Mouse (Mus musculus) liver, embryonic 14.5 days (tissue): ENCODE results near the gene Jdp2. TPM values are rescaled to one million over a fixed set of nuclear protein-coding genes. Genes with fewer than 3 reads are reported as not detected.

Experiments used
- ATAC-seq: fragments of 200-750 bp; cut with Nextera tagmentation; 2 replicates; pipeline ENCODE4 v1.8.0; 2017; ENCODE audit warnings: moderate number of reproducible peaks, mild to moderate bottlenecking, moderate library complexity; ENCODE audit not compliant: insufficient read depth
- DNase-seq, 3 experiments: peaks; one replicate each; pipeline ENCODE4 v3.0.0-alpha.2; 2012 to 2013; ENCODE audit warnings: low read depth in 3 of 3, low spot score in 3 of 3
- H3K27ac ChIP-seq: fragments of 300-500 bp; sonication (generic); 2 replicates; pipeline ENCODE4 v1.5.1; 2014; ENCODE audit warnings: moderate library complexity, mild to moderate bottlenecking, control low read depth, inconsistent platforms
- H3K27me3 ChIP-seq: fragments of 300-500 bp; sonication (generic); 2 replicates; pipeline ENCODE4 v1.6.1; 2014; ENCODE audit warnings: mild to moderate bottlenecking, low read length, moderate library complexity; ENCODE audit not compliant: control insufficient read depth, insufficient read depth
- H3K36me3 ChIP-seq: fragments of 300-500 bp; sonication (generic); replicated peaks from 2 replicates; pipeline ENCODE4 v1.6.1; 2014; ENCODE audit warnings: low read depth; ENCODE audit not compliant: control insufficient read depth, insufficient read depth
- H3K4me1 ChIP-seq, 2 experiments: fragments of 200-500 bp in 1 of 2; fragments of 300-500 bp in 1 of 2; sonication (generic) in 1 of 2; replicated peaks; 2 replicates each; pipeline ENCODE4 v1.6.1; 2012 to 2014; ENCODE audit warnings: antibody characterized with exemption in 1 of 2, inconsistent platforms in 1 of 2, low read length in 1 of 2; ENCODE audit not compliant: control insufficient read depth in 2 of 2, insufficient read depth in 2 of 2
- H3K4me2 ChIP-seq: fragments of 300-500 bp; sonication (generic); 2 replicates; pipeline ENCODE4 v1.6.1; 2014; ENCODE audit warnings: low read depth, mild to moderate bottlenecking, control low read depth, moderate library complexity
- H3K4me3 ChIP-seq, 2 experiments: fragments of 200-500 bp in 1 of 2; fragments of 300-500 bp in 1 of 2; sonication (generic) in 1 of 2; 2 replicates each; pipeline ENCODE4 v1.5.1; 2012 to 2014; ENCODE audit warnings: low read depth in 2 of 2, low read length in 2 of 2, mild to moderate bottlenecking in 2 of 2, control low read depth in 1 of 2, inconsistent platforms in 1 of 2, moderate library complexity in 1 of 2; ENCODE audit not compliant: insufficient read depth in 1 of 2
- H3K9ac ChIP-seq: fragments of 300-500 bp; sonication (generic); replicated peaks from 2 replicates; pipeline ENCODE4 v1.6.1; 2014; ENCODE audit warnings: mild to moderate bottlenecking, control low read depth, moderate library complexity
- H3K9me3 ChIP-seq: fragments of 300-500 bp; sonication (generic); 2 replicates; pipeline ENCODE4 v1.6.1; 2016; ENCODE audit warnings: low read length, mixed read lengths; ENCODE audit not compliant: control insufficient read depth
- CTCF ChIP-seq: IDR thresholded peaks from 2 replicates; pipeline ENCODE4 v1.5.1; 2016; ENCODE audit warnings: antibody characterized with exemption, low read depth, control low read depth
- EP300 ChIP-seq: IDR thresholded peaks from 2 replicates; pipeline ENCODE4 v1.6.1; 2016; ENCODE audit warnings: antibody characterized with exemption, low read depth
- WGBS: fragments of 180-500 bp; shearing (Covaris S2); extraction: QIAGEN DNeasy Blood & Tissue Kit; methylation state at CpG from one replicate; pipeline ENCODE4 v1.1.7; 2014; ENCODE audit not compliant: insufficient replicate concordance; 5-methylcytosine and 5-hydroxymethylcytosine counted together
- polyA plus RNA-seq, 2 experiments: library from polyadenylated mRNA; depleted of rRNA in 1 of 2; stranded (reverse) in 1 of 2; unstranded in 1 of 2; fragments of >200 nt; fragmentation: Nextera tagmentation in 1 of 2; extraction: Ambion mirVana in 1 of 2; gene quantifications; 2 replicates each; pipeline versions ENCODE4 v1.2.1 to v1.2.3; 2012 to 2014

The Jdp2 gene
- polyA plus RNA-seq, 2 experiments, result 0.18 to 2.1 TPM

DNA sequence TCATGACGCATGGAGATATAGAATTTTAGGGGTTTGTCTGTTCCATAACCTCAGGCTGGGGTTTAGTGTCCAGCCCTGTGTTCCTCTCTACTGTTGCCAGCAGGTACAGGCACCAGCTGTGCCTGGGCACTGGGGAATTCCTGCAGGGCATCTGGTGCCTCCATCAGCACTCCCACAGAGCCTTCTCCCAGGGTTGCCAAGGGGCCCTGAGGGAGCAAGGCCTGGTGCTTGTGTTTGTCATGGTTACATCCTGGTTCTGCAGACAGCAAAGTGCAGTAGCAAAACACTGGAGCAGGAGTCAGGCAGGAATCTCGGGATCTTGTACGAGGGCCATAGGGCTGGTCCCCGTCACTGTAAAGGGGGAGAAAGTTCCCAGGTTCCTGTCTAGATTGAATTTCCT, 22.8 kb downstream of the Jdp2 start:
- no peak for DNase-seq
- ATAC-seq, result no peak
- Histone ChIP-seq H3K4me1 (peaks cover 0 to 7% of the 10 kb centered on the region in 2 experiments; a peak in 2 of 4 replicates), H3K4me3 (no peak overlapping the region), H3K36me3 (no peaks in the 10 kb centered on the region), H3K27me3 (no peaks in the 10 kb centered on the region), H3K4me2 (no peak overlapping the region), H3K27ac (no peak overlapping the region), H3K9me3 (no peaks in the 10 kb centered on the region), H3K9ac (no peak overlapping the region)
- WGBS, result 73% methylated on average over 4 of the region's 4 CpGs
- TF ChIP-seq CTCF (no peak), EP300 (no peak)

GRCm38 (mm10) chr12:85623711-85624110, 24.9 kb downstream of the Jdp2 start:
- Histone ChIP-seq H3K9me3 (no peaks in the 10 kb centered on the region), H3K4me1 (peaks cover 0 to 7% of the 10 kb centered on the region in 2 experiments; a peak in 2 of 4 replicates), H3K4me3 (no peak overlapping the region), H3K9ac (no peak overlapping the region), H3K27ac (no peak overlapping the region), H3K27me3 (no peaks in the 10 kb centered on the region), H3K36me3 (no peaks in the 10 kb centered on the region), H3K4me2 (no peak overlapping the region)
- ATAC-seq, result no peak
- no peak for DNase-seq
- 53% methylated on average over 3 of the region's 3 CpGs for WGBS
- TF ChIP-seq CTCF, result no peak
- TF ChIP-seq EP300, result no peak

GRCm38 (mm10) chr12:85624652-85625051, 25.8 kb downstream of the Jdp2 start:
- 47% methylated on average over 7 of the region's 7 CpGs for WGBS
- DNase-seq (no peak), ATAC-seq (no peak)
- Histone ChIP-seq H3K27ac (no peak overlapping the region), H3K36me3 (no peaks in the 10 kb centered on the region), H3K27me3 (no peaks in the 10 kb centered on the region), H3K4me3 (no peak overlapping the region), H3K4me2 (no peak overlapping the region), H3K4me1 (peaks cover 0 to 7% of the 10 kb centered on the region in 2 experiments; a peak in 2 of 4 replicates), H3K9ac (no peak overlapping the region), H3K9me3 (no peaks in the 10 kb centered on the region)
- no peak for TF ChIP-seq CTCF
- no peak for TF ChIP-seq EP300

DNA sequence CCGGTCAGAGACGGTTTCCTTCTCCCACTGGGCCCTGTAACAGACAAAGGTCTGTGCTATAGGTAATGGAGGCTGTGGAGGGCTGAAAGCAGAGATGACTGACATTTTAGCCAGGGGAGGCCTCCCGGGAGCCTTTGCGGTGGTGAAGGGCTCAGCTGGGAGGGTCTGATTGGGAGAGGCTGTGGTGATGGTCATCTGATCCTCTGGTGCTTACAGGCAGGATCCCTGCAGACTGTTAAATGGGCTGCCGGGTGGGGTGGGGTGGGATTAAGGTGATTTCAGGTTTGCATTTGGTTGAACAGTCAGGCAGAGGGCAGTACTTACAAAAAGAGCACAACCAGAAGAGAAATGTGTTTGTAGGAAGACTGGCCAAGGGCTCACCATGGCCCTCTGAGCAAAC, 27.0 kb downstream of the Jdp2 start:
- no peak overlapping the region for H3K4me3 ChIP-seq
- ATAC-seq (no peak), DNase-seq (no peak)
- no peak overlapping the region for H3K9ac ChIP-seq
- peaks cover 0 to 7% of the 10 kb centered on the region in 2 experiments; a peak in 2 of 4 replicates for H3K4me1 ChIP-seq
- WGBS, result 49% methylated on average over 5 of the region's 5 CpGs
- H3K9me3 ChIP-seq, result no peaks in the 10 kb centered on the region
- H3K27ac ChIP-seq, result no peak overlapping the region
- no peaks in the 10 kb centered on the region for H3K36me3 ChIP-seq
- no peak overlapping the region for H3K4me2 ChIP-seq
- no peak for TF ChIP-seq CTCF
- no peak for TF ChIP-seq EP300
- H3K27me3 ChIP-seq, result no peaks in the 10 kb centered on the region

DNA sequence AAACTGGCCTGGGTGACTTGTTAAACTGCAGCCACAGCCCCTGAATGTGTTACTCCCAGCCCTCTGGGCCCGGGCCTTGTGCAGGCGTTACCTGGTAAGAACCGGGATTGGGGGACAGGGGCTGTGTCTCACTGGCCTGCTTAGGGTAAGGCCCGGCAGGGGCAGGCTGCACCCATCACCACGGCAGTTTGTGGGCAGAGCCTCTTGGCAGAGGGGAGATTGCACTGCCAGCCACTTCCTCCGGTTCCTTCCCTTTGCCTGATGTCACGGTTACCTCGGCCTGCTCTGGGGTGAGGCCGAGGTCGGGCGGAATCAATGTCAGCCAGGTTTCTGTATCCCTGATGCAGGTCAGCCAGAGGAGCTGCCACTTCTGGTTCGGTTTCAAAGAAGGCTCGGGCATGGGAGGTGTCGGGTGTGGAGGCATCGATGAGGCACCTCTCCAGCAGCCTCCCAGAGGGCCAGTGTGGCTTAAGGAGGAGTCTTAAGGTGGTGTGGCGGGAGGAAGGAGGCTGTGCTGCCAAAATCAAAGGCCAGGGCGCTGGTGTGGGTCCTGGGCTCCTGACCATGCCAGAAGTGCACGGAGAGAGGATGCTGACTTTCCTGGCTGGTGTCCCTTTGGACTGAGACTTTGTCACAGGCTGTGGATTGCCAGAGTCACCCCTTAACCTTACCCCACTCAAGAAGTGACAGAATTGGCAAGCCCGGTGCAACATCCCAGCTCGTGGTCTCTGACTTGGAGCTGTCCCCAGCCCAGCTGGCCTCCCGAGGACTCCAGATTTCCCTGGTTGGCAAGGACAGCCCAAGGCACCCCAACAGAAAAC, 31.0 kb downstream of the Jdp2 start:
- ATAC-seq, result no peak
- no peak overlapping the region for H3K9ac ChIP-seq
- WGBS, result 40% methylated on average over 21 of the region's 21 CpGs
- H3K9me3 ChIP-seq, result no peaks in the 10 kb centered on the region
- H3K4me3 ChIP-seq, result no peak overlapping the region
- no peak for TF ChIP-seq EP300
- no peak for TF ChIP-seq CTCF
- no peak overlapping the region for H3K4me2 ChIP-seq
- no peak for DNase-seq
- no peaks in the 10 kb centered on the region for H3K4me1 ChIP-seq
- H3K36me3 ChIP-seq, result no peaks in the 10 kb centered on the region
- no peaks in the 10 kb centered on the region for H3K27me3 ChIP-seq
- H3K27ac ChIP-seq, result no peak overlapping the region
